8 mouse cellular contexts compared by ENCODE assay signal in the genomic region with DNA sequence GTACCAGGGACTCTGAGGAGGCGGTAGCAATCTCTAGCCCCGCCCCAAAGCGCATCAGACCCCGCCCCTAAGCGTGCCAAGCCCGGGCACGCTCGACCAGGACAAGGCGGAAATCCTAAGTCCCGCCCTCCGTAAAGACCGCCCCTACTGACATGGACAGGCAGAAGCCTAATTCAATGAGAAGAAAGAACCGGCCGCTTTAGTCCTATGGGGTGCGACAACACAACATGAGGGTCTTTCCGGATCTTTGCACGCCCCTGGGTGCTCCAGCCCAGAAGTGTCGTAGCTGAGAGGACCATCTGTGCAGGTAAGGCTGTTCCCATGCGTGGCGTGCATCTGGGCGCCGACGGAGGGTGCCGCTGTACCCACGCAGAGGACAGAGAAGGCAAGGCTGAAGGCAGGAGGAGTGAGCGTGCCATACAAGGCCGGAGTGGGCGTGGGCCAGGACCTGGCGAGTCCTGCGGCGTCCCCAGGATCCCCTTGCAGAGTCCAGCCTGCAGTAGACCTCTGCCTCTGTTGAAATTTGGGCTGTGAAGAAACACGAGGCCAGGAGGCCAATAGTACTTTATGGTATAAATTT. TPM values are rescaled to one million over a fixed set of nuclear protein-coding genes. Genes with fewer than 3 reads are reported as not detected.
A peak's percentile ranks its signal among the peaks of the same experiment; 100 is the strongest.
DNase-seq lines count a peak whose midpoint lies in the region; ATAC-seq lines count a peak whose summit lies in the region.

A gene (plus strand): TSS at position 156 of the 580 bp plus-strand sequence.

- peak within 1 kb of the TSS; percentile 68 for H3K9ac ChIP-seq in hindbrain, embryonic 15.5 days

- H3K27ac ChIP-seq in hindbrain, embryonic 15.5 days (replicated peaks): peak within 1 kb of the TSS; percentile 80

- peak; percentile 98 for ATAC-seq in hindbrain, embryonic 15.5 days (ENCODE audit: low FRiP score, low read depth)

- no peaks in the 10 kb centered on the region for H3K27me3 ChIP-seq in hindbrain, embryonic 15.5 days

- H3K4me3 ChIP-seq in hindbrain, embryonic 15.5 days: peak within 1 kb of the TSS; percentile 74

- no peaks in the 10 kb centered on the region for H3K9me3 ChIP-seq in hindbrain, embryonic 15.5 days

- no peaks in the 10 kb centered on the region for H3K36me3 ChIP-seq in hindbrain, embryonic 15.5 days

- under 1% methylated on average over 32 of the region's 32 CpGs for WGBS in hindbrain, embryonic 15.5 days

- H3K4me1 ChIP-seq in hindbrain, embryonic 15.5 days (replicated peaks): peaks cover 24% of the 10 kb centered on the region

- H3K4me2 ChIP-seq in hindbrain, embryonic 15.5 days: peak within 1 kb of the TSS; percentile 68

- peak; percentile 99 for DNase-seq in R1 (ENCODE audit: low read depth, low spot score)
- peak; percentile 96 to 98 for DNase-seq in cerebellum, postnatal 25 days
- peak; percentile 92 to 95 for DNase-seq in frontal cortex, postnatal 36 days (ENCODE audit: low spot score in 2 of 2)
- DNase-seq in left cerebral cortex, adult 11 months (ENCODE audit: low spot score): peak; percentile 93
- DNase-seq in lung, postnatal 4 days: peak; percentile 97 to 99
- DNase-seq in retina, postnatal 7 days (ENCODE audit: low read depth, low spot score): peak; percentile 90
- DNase-seq in urinary bladder, adult 2 months (ENCODE audit: low spot score): peak; percentile 88

RNA-seq across cellular contexts. Expression of the gene that starts here (rescaled TPM):
- 44.8 and 49.2 TPM in 2 replicates for polyA plus RNA-seq in hindbrain, embryonic 15.5 days (2015; fragmentation: Nextera tagmentation; extraction: Ambion mirVana)
- polyA plus RNA-seq in urinary bladder, adult 2 months (2012; rRNA removed): 27.1 and 30.9 TPM in 2 replicates

Comparison
In these comparisons a context has a peak if more than half of its experiments do, and no peak if none do; other contexts are left out.
1. Peak in every context shown above with its lines: DNase-seq, ATAC-seq, H3K4me3 ChIP-seq and H3K27ac ChIP-seq.